Mouse (Mus musculus) stomach, embryonic 14.5 days (tissue): Measurements from ENCODE around the gene Mapk8ip3. TPM values are rescaled to one million over a fixed set of nuclear protein-coding genes. Genes with fewer than 3 reads are reported as not detected.

Source experiments
- ATAC-seq: fragments of 200-750 bp; cut with Nextera tagmentation; 2 replicates; pipeline ENCODE4 v1.8.0; 2017; ENCODE audit warnings: low read depth, moderate TSS enrichment; ENCODE audit not compliant: insufficient number of reproducible peaks, insufficient read depth, low FRiP score
- H3K27ac ChIP-seq: fragments of 300-500 bp; sonication (generic); 2 replicates; pipeline ENCODE4 v1.5.1; 2014; ENCODE audit warnings: mild to moderate bottlenecking, low read length, moderate library complexity, mixed read lengths
- H3K27me3 ChIP-seq: fragments of 300-500 bp; sonication (generic); 2 replicates; pipeline ENCODE4 v1.6.1; 2014; ENCODE audit warnings: low read length, control low read depth, mixed read lengths; ENCODE audit not compliant: control insufficient read depth, insufficient read depth
- H3K36me3 ChIP-seq: fragments of 300-500 bp; sonication (generic); 2 replicates; pipeline ENCODE4 v1.6.1; 2014; ENCODE audit warnings: mild to moderate bottlenecking, control low read depth, low read length, moderate library complexity, mixed read lengths; ENCODE audit not compliant: control insufficient read depth, insufficient read depth
- H3K4me1 ChIP-seq: fragments of 300-500 bp; sonication (generic); 2 replicates; pipeline ENCODE4 v1.6.1; 2014; ENCODE audit warnings: low read length, control low read depth, mixed read lengths; ENCODE audit not compliant: control insufficient read depth, insufficient read depth
- H3K4me2 ChIP-seq: fragments of 300-500 bp; sonication (generic); replicated peaks from 2 replicates; pipeline ENCODE4 v1.6.1; 2014; ENCODE audit warnings: low read depth, low read length, control low read depth
- H3K4me3 ChIP-seq: fragments of 300-500 bp; sonication (generic); 2 replicates; pipeline ENCODE4 v1.5.1; 2014; ENCODE audit warnings: low read depth, low read length, control low read depth
- H3K9ac ChIP-seq: fragments of 300-500 bp; sonication (generic); replicated peaks from 2 replicates; pipeline ENCODE4 v1.6.1; 2014; ENCODE audit warnings: low read depth, mild to moderate bottlenecking, control low read depth, low read length, moderate library complexity, mixed read lengths
- H3K9me3 ChIP-seq: fragments of 300-500 bp; sonication (generic); 2 replicates; pipeline ENCODE4 v1.6.1; 2016; ENCODE audit warnings: low read depth, low read length, control low read depth; ENCODE audit not compliant: control insufficient read depth
- WGBS: fragments of 180-500 bp; shearing (Covaris S2); extraction: QIAGEN DNeasy Blood & Tissue Kit; methylation state at CpG from one replicate; pipeline ENCODE4 v1.1.7; 2014; 5-methylcytosine and 5-hydroxymethylcytosine counted together
- polyA plus RNA-seq: library from polyadenylated mRNA; unstranded; fragments of >200 nt; fragmentation: Nextera tagmentation; extraction: Ambion mirVana; gene quantifications from 2 replicates; pipeline ENCODE4 v1.2.1, GENCODE M21; 2014

Gene Mapk8ip3
- polyA plus RNA-seq = 40.9 and 42.9 TPM in 2 replicates

DNA sequence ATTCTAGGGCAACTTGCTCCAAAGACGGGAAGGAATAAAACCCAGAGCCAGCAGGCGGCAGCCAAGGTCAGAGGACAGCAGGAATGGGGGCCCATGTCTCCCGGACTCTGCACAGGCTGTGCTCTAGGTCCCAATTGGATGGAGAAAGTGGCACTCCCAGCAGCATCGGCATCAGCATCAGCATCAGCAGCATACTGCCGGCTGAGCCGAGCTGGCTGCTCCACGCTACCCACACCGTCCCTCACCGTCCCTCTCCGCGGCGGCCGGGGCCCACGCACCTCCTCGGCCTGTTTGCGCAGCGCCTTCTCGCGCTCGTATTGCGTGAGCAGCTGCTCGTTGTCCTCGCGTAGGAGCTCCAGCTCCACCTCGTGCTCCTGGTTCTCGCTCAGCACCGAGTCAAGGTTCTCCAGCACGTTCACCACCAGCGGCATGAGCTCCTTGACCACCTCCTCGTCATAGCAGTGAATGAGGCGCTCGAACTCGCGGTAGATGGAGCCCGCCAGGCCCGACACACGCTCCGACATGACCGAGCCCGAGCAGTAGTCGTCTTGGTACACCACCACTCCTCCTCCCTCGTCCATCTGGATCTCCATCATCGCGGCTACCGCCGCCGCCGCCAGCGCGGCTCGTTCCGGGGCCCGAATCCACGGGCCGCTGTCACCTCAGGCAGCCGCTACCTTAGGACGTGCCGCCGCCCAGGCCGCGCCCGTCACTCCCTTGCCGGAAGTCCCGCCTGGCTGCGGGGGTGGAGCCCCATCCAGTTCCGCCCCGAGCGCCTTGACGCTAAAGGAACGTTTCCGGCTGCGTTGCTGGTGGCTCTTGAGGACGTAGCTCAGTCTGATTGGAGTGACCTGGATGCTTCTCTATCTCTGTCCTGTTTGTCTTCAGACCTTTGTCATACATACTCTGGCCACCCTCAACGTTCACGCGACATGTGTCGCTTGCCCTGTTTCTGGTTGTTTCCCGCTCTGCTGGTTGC lies at the start of gene Mapk8ip3:
Mapk8ip3 (minus strand) TSS at position 719 of the 979 bp plus-strand sequence.
- peak within 1 kb of the TSS; percentile 58; the same call in 1 of the 2 replicates for H3K27ac ChIP-seq
- peaks cover 15% of the 10 kb centered on the region for H3K4me1 ChIP-seq
- H3K9ac ChIP-seq = peak within 1 kb of the TSS; percentile 54
- H3K4me3 ChIP-seq = peak within 1 kb of the TSS; percentile 65
- peak within 1 kb of the TSS; percentile 58 for H3K4me2 ChIP-seq
- H3K27me3 ChIP-seq = no peaks in the 10 kb centered on the region
- no peaks in the 10 kb centered on the region; the same call in 1 of the 2 replicates for H3K36me3 ChIP-seq
- no peaks in the 10 kb centered on the region for H3K9me3 ChIP-seq
- WGBS = under 1% methylated on average over 78 of the region's 78 CpGs
- peak; percentile 97 for ATAC-seq

DNA sequence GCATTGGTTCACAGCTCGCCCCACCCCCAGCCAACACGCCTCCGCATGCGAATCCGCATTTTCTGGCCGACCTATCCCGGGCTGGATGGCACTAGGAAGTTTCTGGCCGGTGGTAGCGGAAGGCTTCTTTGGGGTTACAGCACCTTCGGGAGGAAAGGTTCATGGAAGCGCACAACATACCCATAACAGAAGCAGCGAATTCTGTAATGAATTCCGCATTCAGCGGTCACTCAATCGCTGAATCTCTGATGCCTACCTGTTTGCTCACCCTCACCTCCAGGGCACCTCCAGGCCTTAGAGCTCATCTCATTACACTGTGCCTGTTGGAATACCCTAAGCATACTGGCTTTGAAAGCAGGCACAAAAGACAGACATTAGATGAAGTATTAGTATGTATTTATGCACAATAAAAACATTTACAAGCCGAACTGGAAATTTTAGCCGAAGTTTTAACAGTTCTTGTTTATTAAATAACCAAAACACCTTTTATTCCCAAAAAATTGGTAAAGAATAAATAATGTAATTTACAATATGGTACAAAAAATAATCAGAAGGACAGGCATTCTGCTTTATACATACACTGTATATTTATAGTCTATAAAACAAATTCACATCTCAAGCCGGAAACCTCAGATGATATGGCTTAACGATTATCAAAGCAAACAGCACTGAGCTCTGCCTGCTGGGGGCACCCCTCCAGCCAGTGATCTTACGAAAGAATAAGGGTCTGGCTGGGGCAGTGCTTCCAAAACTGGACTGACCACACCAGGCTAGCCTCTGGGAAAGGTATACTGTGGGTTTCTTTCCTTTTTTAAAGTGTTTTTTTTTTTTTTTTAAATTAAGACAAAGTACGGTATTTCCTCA lies 24.3 kb upstream of the Mapk8ip3 start:
- peaks cover 36% of the 10 kb centered on the region for H3K36me3 ChIP-seq

DNA sequence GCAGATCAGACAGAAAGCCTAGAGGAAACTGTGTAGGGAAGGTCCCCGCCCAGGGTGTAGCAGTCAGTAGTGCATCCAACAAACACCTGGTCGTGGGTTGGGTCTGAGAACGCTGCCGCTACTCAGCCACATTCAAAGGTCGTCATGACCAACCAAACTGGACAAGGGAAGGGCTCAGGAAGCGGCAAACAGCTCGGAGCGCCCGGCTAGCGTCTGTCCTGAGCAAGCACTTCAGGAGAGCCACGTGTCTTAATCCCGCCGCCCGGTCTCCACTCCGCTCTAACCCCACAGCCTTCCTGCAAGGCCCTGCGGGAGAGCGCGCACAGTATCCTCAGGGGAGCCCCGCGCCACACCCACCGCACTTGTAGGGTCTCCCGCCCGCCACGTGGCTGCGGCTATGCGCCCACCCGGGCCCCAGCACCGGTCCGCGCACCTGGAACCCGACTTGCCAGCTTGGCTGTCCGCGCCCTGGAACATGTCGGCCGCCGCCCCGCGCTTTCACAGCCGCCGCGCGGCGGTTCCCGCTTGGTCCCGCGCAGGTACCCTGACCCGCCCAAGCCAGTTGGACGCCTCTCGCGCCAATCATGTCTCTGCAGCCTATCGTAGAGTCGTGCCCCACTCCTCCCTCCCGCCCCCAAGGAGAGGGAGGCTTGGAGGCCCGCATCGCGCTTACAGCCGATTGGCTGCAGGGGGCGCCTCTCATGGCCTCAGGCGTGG lies 23.5 kb upstream of the Mapk8ip3 start, which contains the start of gene Jpt2:
Jpt2 (minus strand) TSS at position 555 of the 717 bp plus-strand sequence.
- Histone ChIP-seq H3K36me3 (peaks cover 36% of the 10 kb centered on the region), H3K27ac (peak within 1 kb of the TSS; percentile 82), H3K9me3 (no peaks in the 10 kb centered on the region), H3K9ac (peak within 1 kb of the TSS; percentile 62), H3K27me3 (no peaks in the 10 kb centered on the region), H3K4me2 (peak within 1 kb of the TSS; percentile 74), H3K4me3 (peak within 1 kb of the TSS; percentile 74), H3K4me1 (peaks cover 3% of the 10 kb centered on the region; the same call in 1 of the 2 replicates)
- peak; percentile 100 for ATAC-seq
- under 1% methylated on average over 59 of the region's 59 CpGs for WGBS

More for the DNA sequence above, 24.3 kb upstream of the Mapk8ip3 start:
- H3K4me1 ChIP-seq = peaks cover 3% of the 10 kb centered on the region; the same call in 1 of the 2 replicates
- 12% methylated on average over 21 of the region's 21 CpGs for WGBS
- peak overlapping the region; percentile 74 for H3K4me2 ChIP-seq
- no peaks in the 10 kb centered on the region for H3K9me3 ChIP-seq
- 0 out of 2 replicates have a peak, but pooled peaks have one; percentile 4 for ATAC-seq
- peak overlapping the region; percentile 48 for H3K9ac ChIP-seq
- peak overlapping the region; percentile 74 for H3K4me3 ChIP-seq
- no peaks in the 10 kb centered on the region for H3K27me3 ChIP-seq
- H3K27ac ChIP-seq = peak overlapping the region; percentile 39; the same call in 1 of the 2 replicates

DNA sequence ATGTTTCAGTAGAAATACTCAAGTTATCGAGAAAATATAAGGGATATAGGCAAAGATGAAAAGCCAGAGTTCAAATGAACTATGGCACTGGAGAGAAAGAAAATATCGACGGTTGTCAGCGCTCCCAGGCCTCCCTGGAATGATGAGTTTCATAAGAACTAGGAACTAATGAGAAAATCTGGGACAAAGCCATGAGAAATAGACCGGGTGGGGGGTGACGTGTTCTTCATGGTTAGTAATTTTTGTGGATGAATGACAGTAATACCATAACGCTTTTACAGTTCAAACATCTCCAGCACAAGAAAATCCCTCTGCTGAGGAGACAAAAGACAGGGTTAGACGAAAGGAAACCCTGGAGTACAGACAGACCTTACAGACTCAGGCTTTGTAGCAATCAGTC lies 22.6 kb upstream of the Mapk8ip3 start:
- no peak for ATAC-seq
- WGBS = 35% methylated on average over 8 of the region's 8 CpGs
- Histone ChIP-seq H3K27me3 (no peaks in the 10 kb centered on the region), H3K4me1 (peaks cover 3% of the 10 kb centered on the region; the same call in 1 of the 2 replicates), H3K4me2 (peak overlapping the region; percentile 74), H3K36me3 (peaks cover 38% of the 10 kb centered on the region), H3K27ac (no peak overlapping the region), H3K9ac (peak overlapping the region; percentile 62), H3K4me3 (peak overlapping the region; percentile 74), H3K9me3 (no peaks in the 10 kb centered on the region)

DNA sequence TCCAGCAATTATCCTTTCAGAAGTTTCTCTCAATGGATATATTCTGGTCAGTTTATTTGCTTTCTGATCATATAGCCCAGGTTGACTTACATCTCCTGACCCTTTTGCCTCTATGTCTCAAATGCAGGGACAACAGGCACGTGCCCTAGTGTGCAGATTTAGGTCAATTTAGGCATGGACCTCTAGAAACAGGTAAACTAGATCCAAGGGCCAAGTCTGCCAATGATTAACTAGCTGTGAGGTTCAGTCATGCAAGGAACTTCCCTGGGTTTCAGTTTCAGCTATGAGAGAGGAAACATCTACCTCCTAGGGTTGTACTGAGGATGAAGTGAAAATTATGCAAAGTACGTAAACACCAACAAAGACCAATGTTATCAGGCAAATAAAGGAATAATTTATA lies 16.5 kb upstream of the Mapk8ip3 start:
- peaks cover 52% of the 10 kb centered on the region for H3K36me3 ChIP-seq
- H3K9ac ChIP-seq = no peak overlapping the region
- H3K4me2 ChIP-seq = no peak overlapping the region
- no peak overlapping the region for H3K27ac ChIP-seq
- H3K4me1 ChIP-seq = no peaks in the 10 kb centered on the region
- H3K27me3 ChIP-seq = no peaks in the 10 kb centered on the region
- H3K9me3 ChIP-seq = no peaks in the 10 kb centered on the region
- no peak overlapping the region for H3K4me3 ChIP-seq
- 86% methylated on average over 2 of the region's 2 CpGs for WGBS
- no peak for ATAC-seq

DNA sequence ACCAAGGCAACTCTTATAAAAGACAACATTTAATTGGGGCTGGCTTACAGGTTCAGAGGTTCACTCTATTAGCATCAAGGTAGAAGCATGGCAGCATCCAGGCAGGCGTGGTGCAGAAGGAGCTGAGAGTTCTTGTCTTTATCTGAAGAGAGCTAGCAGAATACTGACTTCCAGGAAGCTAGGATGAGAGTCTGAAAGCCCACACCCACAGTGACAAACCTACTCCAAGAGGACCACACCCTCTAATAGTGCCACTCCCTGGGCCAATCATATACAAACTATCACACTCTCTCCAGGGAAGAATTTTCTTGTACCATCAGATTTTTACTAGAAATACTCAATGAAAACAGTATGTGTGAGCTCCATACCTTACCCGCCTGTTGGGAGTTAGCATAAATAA lies 13.9 kb upstream of the Mapk8ip3 start:
- H3K36me3 ChIP-seq = peaks cover 69% of the 10 kb centered on the region
- H3K27ac ChIP-seq = no peak overlapping the region; the same call in 1 of the 2 replicates
- H3K27me3 ChIP-seq = no peaks in the 10 kb centered on the region
- H3K4me3 ChIP-seq = no peak overlapping the region
- ATAC-seq = no peak
- 87% methylated on average over 2 of the region's 2 CpGs for whole genome bisulfite sequencing
- no peaks in the 10 kb centered on the region for H3K4me1 ChIP-seq
- H3K9ac ChIP-seq = no peak overlapping the region
- H3K9me3 ChIP-seq = no peaks in the 10 kb centered on the region
- no peak overlapping the region for H3K4me2 ChIP-seq

DNA sequence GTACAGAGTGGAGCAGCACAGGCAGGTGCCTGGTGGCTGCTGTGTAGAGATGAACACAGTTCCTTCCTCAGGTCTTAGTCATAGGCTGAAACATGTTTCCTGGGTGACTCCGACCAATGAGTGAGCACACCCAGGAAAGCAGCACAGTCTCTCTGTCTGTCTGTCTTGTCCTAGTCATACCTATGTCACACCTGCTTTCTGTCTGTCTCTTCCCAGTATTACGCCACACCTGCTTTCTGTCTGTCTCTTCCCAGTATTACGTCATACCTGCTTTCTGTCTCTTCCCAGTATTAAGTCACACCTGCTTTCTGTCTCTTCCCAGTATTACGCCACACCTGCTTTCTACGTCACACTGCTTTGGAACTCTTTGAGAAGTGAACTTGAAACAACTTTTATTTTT lies 11.4 kb upstream of the Mapk8ip3 start:
- Histone ChIP-seq H3K9me3 (no peaks in the 10 kb centered on the region), H3K36me3 (peaks cover 60% of the 10 kb centered on the region), H3K27me3 (no peaks in the 10 kb centered on the region), H3K4me2 (no peak overlapping the region), H3K9ac (no peak overlapping the region), H3K27ac (no peak overlapping the region), H3K4me3 (no peak overlapping the region), H3K4me1 (no peaks in the 10 kb centered on the region)
- no peak for ATAC-seq
- WGBS = 96% methylated on average over 5 of the region's 5 CpGs
